24 mouse cellular contexts compared by ENCODE assay signal in the genomic region with DNA sequence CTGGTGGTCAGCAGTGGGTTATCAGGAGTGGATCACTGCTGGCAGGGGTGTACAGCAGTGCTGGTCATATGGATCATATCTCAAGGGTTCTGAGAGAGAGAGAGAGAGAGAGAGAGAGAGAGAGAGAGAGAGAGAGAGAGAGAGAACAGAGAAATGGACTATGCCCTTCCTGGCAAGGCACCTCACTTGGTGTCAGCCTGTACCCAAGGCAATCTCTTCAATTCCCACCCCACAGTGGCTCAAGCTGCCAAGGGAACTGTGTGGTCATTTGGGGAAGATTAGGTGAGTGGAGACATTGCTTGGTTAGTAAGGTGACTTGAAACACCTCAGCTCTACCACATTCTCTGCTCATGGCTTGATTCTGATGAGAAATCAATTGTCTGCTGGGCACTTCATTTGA.
"Had no signal": no experiment of that assay in that cellular context is flagged by ENCODE, and none has a peak within 500 bp of the region (broad histone marks: within the 10 kb centered on the region; RNA-seq: fewer than 3 reads in every experiment).

No protein-coding gene starts in this region.

- H3K9ac ChIP-seq: forebrain, postnatal 0 days; heart, embryonic 13.5 days; heart, embryonic 15.5 days; hindbrain, embryonic 13.5 days; hindbrain, embryonic 15.5 days; limb, embryonic 12.5 days; liver, embryonic 13.5 days; liver, embryonic 15.5 days; liver, postnatal 0 days had no signal

- H3K4me1 ChIP-seq: heart, embryonic 13.5 days; heart, embryonic 15.5 days; hindbrain, embryonic 13.5 days; hindbrain, embryonic 15.5 days; limb, embryonic 10.5 days; limb, embryonic 12.5 days; liver, embryonic 13.5 days; liver, embryonic 15.5 days had no signal

- H3K4me3 ChIP-seq: heart, adult 2 months; heart, embryonic 13.5 days; heart, embryonic 15.5 days; hindbrain, embryonic 13.5 days; hindbrain, embryonic 15.5 days; layer of hippocampus, adult 2 months; left cerebral cortex, adult 2 months; limb, embryonic 10.5 days; limb, embryonic 12.5 days; liver, embryonic 13.5 days; liver, embryonic 15.5 days had no signal

- ATAC-seq: forebrain, postnatal 0 days; hindbrain, postnatal 0 days; intestine, embryonic 16.5 days; liver, postnatal 0 days had no signal

- H3K27ac ChIP-seq: heart, adult 2 months; heart, embryonic 13.5 days; heart, embryonic 15.5 days; hindbrain, embryonic 13.5 days; hindbrain, embryonic 15.5 days; hindbrain, postnatal 0 days; kidney, postnatal 0 days; layer of hippocampus, adult 2 months; left cerebral cortex, adult 2 months; limb, embryonic 10.5 days; limb, embryonic 12.5 days; liver, embryonic 13.5 days; liver, embryonic 15.5 days had no signal

- H3K36me3 ChIP-seq: heart, embryonic 13.5 days; heart, embryonic 15.5 days; hindbrain, embryonic 13.5 days; hindbrain, embryonic 15.5 days; limb, embryonic 10.5 days; limb, embryonic 12.5 days; liver, embryonic 13.5 days; liver, embryonic 15.5 days had no signal

- H3K9me3 ChIP-seq: heart, embryonic 13.5 days; heart, embryonic 15.5 days; hindbrain, embryonic 13.5 days; hindbrain, embryonic 15.5 days; limb, embryonic 10.5 days; liver, embryonic 13.5 days; liver, embryonic 15.5 days had no signal

- H3K4me2 ChIP-seq: heart, embryonic 11.5 days; heart, embryonic 13.5 days; heart, embryonic 15.5 days; hindbrain, embryonic 13.5 days; hindbrain, embryonic 15.5 days; limb, embryonic 12.5 days; liver, embryonic 13.5 days; liver, embryonic 15.5 days had no signal

- H3K27me3 ChIP-seq: heart, embryonic 13.5 days; heart, embryonic 15.5 days; hindbrain, embryonic 13.5 days; hindbrain, embryonic 15.5 days; limb, embryonic 12.5 days; liver, embryonic 13.5 days; liver, embryonic 15.5 days had no signal

- DNase-seq: forebrain, postnatal 0 days; gastrocnemius, postnatal 14 days; gastrocnemius, postnatal 36 days; heart, adult 11 months; heart, adult 2 months; heart, postnatal 14 days; heart, postnatal 36 days; liver; liver, embryonic 13.5 days; liver, postnatal 0 days; lung, adult 2 months had no signal
